ENCODE assay signal across 9 mouse cellular contexts in the genomic region with DNA sequence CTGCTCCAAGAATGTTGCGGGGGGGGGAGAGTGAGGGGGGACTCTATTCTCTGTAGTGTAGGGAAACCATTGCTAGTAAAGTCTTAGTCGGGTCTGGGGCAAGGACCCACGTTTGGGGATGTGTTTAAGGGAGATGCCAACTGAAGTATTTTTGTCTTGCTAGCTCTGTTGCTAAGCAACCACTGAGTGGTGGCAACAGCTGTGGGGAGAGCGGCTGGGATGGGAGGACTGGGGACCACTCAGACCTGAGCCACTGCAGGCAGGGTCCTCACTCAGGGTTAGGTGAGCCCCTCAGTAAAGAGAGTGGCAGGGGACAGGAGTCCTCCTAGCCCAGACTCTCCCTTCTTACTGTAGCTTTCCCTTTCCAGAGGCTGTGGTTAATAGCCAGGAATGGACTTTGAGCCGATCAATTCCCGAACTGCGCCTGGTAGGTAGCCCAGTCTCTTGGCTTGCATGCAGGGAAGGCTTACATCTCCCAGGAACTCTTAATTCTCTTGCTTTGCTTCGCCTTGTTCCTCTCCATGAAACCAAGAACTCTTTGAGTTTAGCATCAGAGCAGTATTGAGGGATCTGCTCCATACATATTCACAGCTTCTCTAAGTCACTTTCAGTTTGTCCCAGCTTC. TPM values are rescaled to one million over a fixed set of nuclear protein-coding genes. Genes with fewer than 3 reads are reported as not detected.
DNase-seq lines count a peak whose midpoint lies in the region; ATAC-seq and TF ChIP-seq lines count a peak whose summit lies in the region.
"Had no signal": no experiment of that assay in that cellular context is flagged by ENCODE, and none has a peak within 500 bp of the region (broad histone marks: within the 10 kb centered on the region; RNA-seq: fewer than 3 reads in every experiment).

No protein-coding gene starts in this region.

- H3K9me3 ChIP-seq in hindbrain, postnatal 0 days (ENCODE audit: low read length), result no peaks in the 10 kb centered on the region
- H3K9me3 ChIP-seq in midbrain, embryonic 16.5 days (replicated peaks; ENCODE audit: control insufficient read depth, low read length, poor library complexity, severe bottlenecking), result no peaks in the 10 kb centered on the region

- 21% methylated on average over 8 of the region's 8 CpGs for WGBS in hindbrain, postnatal 0 days
- 27% methylated on average over 8 of the region's 8 CpGs for WGBS in midbrain, embryonic 16.5 days

- 0 out of 2 replicates have a peak, but pooled peaks have one; percentile 15 for ATAC-seq in frontal cortex, adult (ENCODE audit: low TSS enrichment)
- 0 out of 2 replicates have a peak, but pooled peaks have one; percentile 10 for ATAC-seq in hindbrain, postnatal 0 days
- ATAC-seq in midbrain, embryonic 16.5 days, result no peak
- no peak for ATAC-seq in inflammation-experienced regulatory T-cells, adult 6 months
- ATAC-seq: activated CD4-positive, CD25-positive, alpha-beta regulatory T cell, adult 4 months had no signal

- H3K4me1 ChIP-seq in hindbrain, postnatal 0 days (ENCODE audit: insufficient read depth, low read length), result peaks cover 20% of the 10 kb centered on the region
- peaks cover 34% of the 10 kb centered on the region for H3K4me1 ChIP-seq in midbrain, embryonic 16.5 days (ENCODE audit: control insufficient read depth, insufficient read depth, low read length)

- H3K4me2 ChIP-seq in hindbrain, postnatal 0 days (ENCODE audit: low read depth, low read length), result peak overlapping the region; percentile 87
- peak overlapping the region; percentile 99 for H3K4me2 ChIP-seq in midbrain, embryonic 16.5 days (ENCODE audit: low read length)

- 0 out of 2 replicates have a peak, but pooled peaks cover 13% of the 10 kb centered on the region for H3K36me3 ChIP-seq in hindbrain, postnatal 0 days (ENCODE audit: insufficient read depth, low read length)
- peaks cover 22% of the 10 kb centered on the region for H3K36me3 ChIP-seq in midbrain, embryonic 16.5 days (ENCODE audit: control insufficient read depth, insufficient read depth, low read length)

- peak overlapping the region; percentile 87 for H3K9ac ChIP-seq in hindbrain, postnatal 0 days (replicated peaks; ENCODE audit: low read length)
- H3K9ac ChIP-seq in midbrain, embryonic 16.5 days (ENCODE audit: low read depth, low read length), result peak overlapping the region; percentile 99

- no peak for TF ChIP-seq CTCF in hindbrain, postnatal 0 days (IDR thresholded peaks at IDR 0.05; ENCODE audit: low read depth)

- peak overlapping the region; percentile 72 for H3K4me3 ChIP-seq in hindbrain, postnatal 0 days (ENCODE audit: low read length)
- H3K4me3 ChIP-seq in midbrain, embryonic 16.5 days (ENCODE audit: low read depth, low read length), result peak overlapping the region; percentile 88

- H3K27me3 ChIP-seq in hindbrain, postnatal 0 days (ENCODE audit: insufficient read depth, low read length), result no peaks in the 10 kb centered on the region
- peaks cover 4% of the 10 kb centered on the region; the same call in 1 of the 2 replicates for H3K27me3 ChIP-seq in midbrain, embryonic 16.5 days (ENCODE audit: control insufficient read depth, insufficient read depth, low read depth, low read length)

- no peak for DNase-seq in frontal cortex, postnatal 36 days (ENCODE audit: low spot score in 2 of 2)
- peak; percentile 64 for DNase-seq in embryo, embryonic 11 days
- DNase-seq in hindbrain, postnatal 0 days (ENCODE audit: low spot score), result peak; percentile 69
- DNase-seq in spleen, postnatal 14 days (ENCODE audit: low spot score in 2 of 2), result no peak
- DNase-seq in urinary bladder, postnatal 10 days (ENCODE audit: low spot score), result no peak

- H3K27ac ChIP-seq in hindbrain, postnatal 0 days, result no peak overlapping the region
- H3K27ac ChIP-seq in midbrain, embryonic 16.5 days (ENCODE audit: low read length), result no peak overlapping the region; the same call in 1 of the 2 replicates

RNA-seq across cellular contexts. Expression of a gene that starts 7.0 kb away (rescaled TPM):
- total RNA-seq in hindbrain, postnatal 0 days (2014; rRNA removed), result 229 and 238 TPM in 2 replicates
- polyA plus RNA-seq in hindbrain, postnatal 0 days (2015; fragmentation: Nextera tagmentation; extraction: Ambion mirVana), result 4.1 and 4.9 TPM in 2 replicates
- 5.1 and 5.3 TPM in 2 replicates for polyA plus RNA-seq in midbrain, embryonic 16.5 days (2015; fragmentation: Nextera tagmentation; extraction: Ambion mirVana)
- polyA plus RNA-seq in inflammation-experienced regulatory T-cells, adult 6 months (2017; shearing (Covaris generic)), result 10 to 100 TPM; 25.9 to 32.1 (median 31.2) TPM

RNA-seq across cellular contexts. Expression of a gene that starts 12.0 kb away (rescaled TPM):
- 113 and 129 TPM in 2 replicates for total RNA-seq in hindbrain, postnatal 0 days (2014; rRNA removed)
- polyA plus RNA-seq in hindbrain, postnatal 0 days (2015; fragmentation: Nextera tagmentation; extraction: Ambion mirVana), result 105 and 107 TPM in 2 replicates
- polyA plus RNA-seq in midbrain, embryonic 16.5 days (2015; fragmentation: Nextera tagmentation; extraction: Ambion mirVana), result 105 and 110 TPM in 2 replicates
- polyA plus RNA-seq in inflammation-experienced regulatory T-cells, adult 6 months (2017; shearing (Covaris generic)), result 100 to 1,000 TPM in 2 of 3 experiments, 10 to 100 TPM in 1; 97.8 to 134 (median 127) TPM

RNA-seq across cellular contexts. Expression of a gene that starts 18.8 kb away (rescaled TPM):
- 483 and 524 TPM in 2 replicates for total RNA-seq in hindbrain, postnatal 0 days (2014; rRNA removed)
- 519 and 563 TPM in 2 replicates for polyA plus RNA-seq in hindbrain, postnatal 0 days (2015; fragmentation: Nextera tagmentation; extraction: Ambion mirVana)
- 646 and 776 TPM in 2 replicates for polyA plus RNA-seq in midbrain, embryonic 16.5 days (2015; fragmentation: Nextera tagmentation; extraction: Ambion mirVana)
- polyA plus RNA-seq in inflammation-experienced regulatory T-cells, adult 6 months (2017; shearing (Covaris generic)), result 100 to 1,000 TPM; 284 to 347 (median 295) TPM

RNA-seq across cellular contexts. Expression of a gene that starts 22.1 kb away (rescaled TPM):
- total RNA-seq in hindbrain, postnatal 0 days (2014; rRNA removed), result 78.3 and 80.1 TPM in 2 replicates
- 6.7 and 7.0 TPM in 2 replicates for polyA plus RNA-seq in hindbrain, postnatal 0 days (2015; fragmentation: Nextera tagmentation; extraction: Ambion mirVana)
- polyA plus RNA-seq in midbrain, embryonic 16.5 days (2015; fragmentation: Nextera tagmentation; extraction: Ambion mirVana), result 5.6 and 6.3 TPM in 2 replicates
- polyA plus RNA-seq in inflammation-experienced regulatory T-cells, adult 6 months (2017; shearing (Covaris generic)), result under 1 TPM; 0.35 to 0.84 (median 0.72) TPM

RNA-seq across cellular contexts. Expression of a gene that starts 34.1 kb away (rescaled TPM):
- 0.26 and 0.58 TPM in 2 replicates for total RNA-seq in hindbrain, postnatal 0 days (2014; rRNA removed)
- not detected in 2 replicates for polyA plus RNA-seq in hindbrain, postnatal 0 days (2015; fragmentation: Nextera tagmentation; extraction: Ambion mirVana)
- 0.08 and 0.14 TPM in 2 replicates for polyA plus RNA-seq in midbrain, embryonic 16.5 days (2015; fragmentation: Nextera tagmentation; extraction: Ambion mirVana)
- not detected for polyA plus RNA-seq in inflammation-experienced regulatory T-cells, adult 6 months (2017; shearing (Covaris generic))
- polyA plus RNA-seq: activated CD4-positive, CD25-positive, alpha-beta regulatory T cell, adult 4 months had no signal

Comparison
In these comparisons a context has a peak if more than half of its experiments do, and no peak if none do; other contexts are left out.
1. ATAC-seq: peak in frontal cortex, adult (single experiment) and hindbrain, postnatal 0 days (single experiment); none in midbrain, embryonic 16.5 days (single experiment) and inflammation-experienced regulatory T-cells, adult 6 months (single experiment).
2. DNase-seq: peak in embryo, embryonic 11 days (single experiment) and hindbrain, postnatal 0 days (single experiment); none in frontal cortex, postnatal 36 days (0 of 2), spleen, postnatal 14 days (0 of 2) and urinary bladder, postnatal 10 days (single experiment).